Mouse (Mus musculus): ENCODE measurements at regions not wholly inside any gene's neighbourhood (a gene's known extent, or its start where the extent isn't known, plus 50 kb on each side); places are given as distances from the start of the nearest gene placed in this dataset.

- Histone ChIP-seq H3K4me1 (no peaks in the 10 kb centered on the region), H3K4me3 (no peak overlapping the region), H3K27me3 (ENCODE audit: low read depth, poor library complexity, severe bottlenecking) (no peaks in the 10 kb centered on the region), H3K27ac (replicated peaks) (no peak overlapping the region), H3K36me3 (no peaks in the 10 kb centered on the region), H3K9me3 (replicated peaks) (no peaks in the 10 kb centered on the region)
- 87% methylated on average over 4 of the region's 4 CpGs for WGBS
- no peak for DNase-seq (ENCODE audit: low spot score)
Measured at GRCm38 (mm10) chr14:74527246-74527645, 113.4 kb upstream of the Htr2a start.

- WGBS: 91% methylated on average over 7 of the region's 7 CpGs
- Histone ChIP-seq H3K27me3 (ENCODE audit: low read depth, poor library complexity, severe bottlenecking) (no peaks in the 10 kb centered on the region), H3K4me3 (no peak overlapping the region), H3K9me3 (replicated peaks) (no peaks in the 10 kb centered on the region), H3K27ac (replicated peaks) (no peak overlapping the region), H3K36me3 (no peaks in the 10 kb centered on the region), H3K4me1 (no peaks in the 10 kb centered on the region)
- DNase-seq (ENCODE audit: low spot score): no peak
Measured at GRCm38 (mm10) chr14:74529368-74529951, 111.2 kb upstream of the Htr2a start.

GRCm38 (mm10) chr14:74538187-74538586 lies 102.5 kb upstream of the Htr2a start:
- Histone ChIP-seq H3K36me3 (no peaks in the 10 kb centered on the region), H3K4me3 (no peak overlapping the region), H3K27me3 (ENCODE audit: low read depth, poor library complexity, severe bottlenecking) (no peaks in the 10 kb centered on the region), H3K9me3 (replicated peaks) (no peaks in the 10 kb centered on the region), H3K27ac (replicated peaks) (no peak overlapping the region), H3K4me1 (no peaks in the 10 kb centered on the region)
- 96% methylated on average over 2 of the region's 2 CpGs for WGBS
- DNase-seq (ENCODE audit: low spot score): no peak

GRCm38 (mm10) chr14:74544028-74544427 lies 96.6 kb upstream of the Htr2a start:
- Histone ChIP-seq H3K4me3 (no peak overlapping the region), H3K9me3 (replicated peaks) (no peaks in the 10 kb centered on the region), H3K27ac (replicated peaks) (no peak overlapping the region), H3K36me3 (no peaks in the 10 kb centered on the region), H3K4me1 (no peaks in the 10 kb centered on the region), H3K27me3 (ENCODE audit: low read depth, poor library complexity, severe bottlenecking) (no peaks in the 10 kb centered on the region)
- no peak for DNase-seq (ENCODE audit: low spot score)
- WGBS: 95% methylated on average over 3 of the region's 3 CpGs

GRCm38 (mm10) chr14:74551091-74551490 lies 89.5 kb upstream of the Htr2a start:
- Histone ChIP-seq H3K4me1 (no peaks in the 10 kb centered on the region), H3K36me3 (no peaks in the 10 kb centered on the region), H3K4me3 (no peak overlapping the region), H3K9me3 (replicated peaks) (no peaks in the 10 kb centered on the region), H3K27me3 (ENCODE audit: low read depth, poor library complexity, severe bottlenecking) (no peaks in the 10 kb centered on the region), H3K27ac (replicated peaks) (no peak overlapping the region)
- DNase-seq (ENCODE audit: low spot score): no peak
- 92% methylated on average over 2 of the region's 2 CpGs for WGBS

GRCm38 (mm10) chr14:74553636-74554035 lies 87.0 kb upstream of the Htr2a start:
- no peaks in the 10 kb centered on the region for H3K4me1 ChIP-seq
- DNase-seq (ENCODE audit: low spot score): no peak
- H3K27ac ChIP-seq (replicated peaks): no peak overlapping the region
- H3K27me3 ChIP-seq (ENCODE audit: low read depth, poor library complexity, severe bottlenecking): no peaks in the 10 kb centered on the region
- WGBS: 75% methylated on average over 1 of the region's 1 CpGs
- H3K36me3 ChIP-seq: no peaks in the 10 kb centered on the region
- no peak overlapping the region for H3K4me3 ChIP-seq
- H3K9me3 ChIP-seq (replicated peaks): no peaks in the 10 kb centered on the region

GRCm38 (mm10) chr14:74558359-74558758 lies 82.3 kb upstream of the Htr2a start:
- WGBS: 70% methylated on average over 5 of the region's 5 CpGs
- Histone ChIP-seq H3K4me1 (no peaks in the 10 kb centered on the region), H3K9me3 (replicated peaks) (no peaks in the 10 kb centered on the region), H3K27me3 (ENCODE audit: low read depth, poor library complexity, severe bottlenecking) (no peaks in the 10 kb centered on the region), H3K27ac (replicated peaks) (no peak overlapping the region), H3K4me3 (no peak overlapping the region), H3K36me3 (no peaks in the 10 kb centered on the region)
- DNase-seq (ENCODE audit: low spot score): no peak
